8 mouse cellular contexts compared by ENCODE assay signal in genomic region chr13:8870160-8870509, GRCm38 (mm10). TPM values are rescaled to one million over a fixed set of nuclear protein-coding genes. Genes with fewer than 3 reads are reported as not detected.
A peak's percentile ranks its signal among the peaks of the same experiment; 100 is the strongest.
DNase-seq lines count a peak whose midpoint lies in the region; ATAC-seq and TF ChIP-seq lines count a peak whose summit lies in the region.

No protein-coding gene starts in this region.

- no peaks in the 10 kb centered on the region for H3K27me3 ChIP-seq in heart, adult 2 months (ENCODE audit: control insufficient read depth, insufficient read depth, low read length)
- no peaks in the 10 kb centered on the region for H3K27me3 ChIP-seq in embryonic facial prominence, embryonic 15.5 days
- no peaks in the 10 kb centered on the region for H3K27me3 ChIP-seq in limb, embryonic 14.5 days (ENCODE audit: control insufficient read depth, insufficient read depth, low read length)
- H3K27me3 ChIP-seq in stomach, embryonic 14.5 days (ENCODE audit: control insufficient read depth, insufficient read depth, low read length): no peaks in the 10 kb centered on the region

- no peaks in the 10 kb centered on the region for H3K9me3 ChIP-seq in embryonic facial prominence, embryonic 15.5 days (replicated peaks)
- H3K9me3 ChIP-seq in limb, embryonic 14.5 days (ENCODE audit: control insufficient read depth, low read length): no peaks in the 10 kb centered on the region
- no peaks in the 10 kb centered on the region for H3K9me3 ChIP-seq in stomach, embryonic 14.5 days (ENCODE audit: control insufficient read depth, low read depth, low read length)

- TF ChIP-seq CTCF in heart, adult 2 months (IDR thresholded peaks at IDR 0.05): no peak

- intact Hi-C loops in heart, adult 2 months (cut with DNase I): loop anchor here (2.0 to 10.0 kb wide), 4 partner anchors 15 to 127 kb away; partner anchors contain the start of genes Gtpbp4 and Idi1
- intact Hi-C loops in heart, postnatal 36 days (cut with DNase I): loop anchor here (2.0 to 5.0 kb wide), 3 partner anchors 23 to 127 kb away; partner anchors contain the start of gene Gtpbp4

- H3K27ac ChIP-seq in heart, adult 2 months: peak overlapping the region; percentile 91
- peak overlapping the region; percentile 98 for H3K27ac ChIP-seq in embryonic facial prominence, embryonic 15.5 days (replicated peaks)
- peak overlapping the region; percentile 96 for H3K27ac ChIP-seq in limb, embryonic 14.5 days (replicated peaks; ENCODE audit: low read depth, low read length)
- peak overlapping the region; percentile 99; the same call in 1 of the 2 replicates for H3K27ac ChIP-seq in stomach, embryonic 14.5 days (ENCODE audit: low read length)

- H3K36me3 ChIP-seq in heart, adult 2 months (ENCODE audit: control insufficient read depth, insufficient read depth, low read length): peaks cover 31% of the 10 kb centered on the region
- H3K36me3 ChIP-seq in embryonic facial prominence, embryonic 15.5 days: no peaks in the 10 kb centered on the region
- H3K36me3 ChIP-seq in limb, embryonic 14.5 days (ENCODE audit: control insufficient read depth, insufficient read depth, low read length): peaks cover 9% of the 10 kb centered on the region; the same call in 1 of the 2 replicates
- H3K36me3 ChIP-seq in stomach, embryonic 14.5 days (ENCODE audit: control insufficient read depth, insufficient read depth, low read length): no peaks in the 10 kb centered on the region; the same call in 1 of the 2 replicates

- no peak for TF ChIP-seq EP300 in heart, adult 2 months (IDR thresholded peaks at IDR 0.05; ENCODE audit: insufficient read depth, low read depth, low read length)

- H3K4me2 ChIP-seq in embryonic facial prominence, embryonic 15.5 days (replicated peaks): peak overlapping the region; percentile 69
- peak overlapping the region; percentile 53 for H3K4me2 ChIP-seq in limb, embryonic 14.5 days (replicated peaks; ENCODE audit: low read depth, low read length, severe bottlenecking)
- peak overlapping the region; percentile 79 for H3K4me2 ChIP-seq in stomach, embryonic 14.5 days (replicated peaks; ENCODE audit: low read depth, low read length)

- H3K4me3 ChIP-seq in heart, adult 2 months: peak overlapping the region; percentile 87
- peak overlapping the region; percentile 86 for H3K4me3 ChIP-seq in embryonic facial prominence, embryonic 15.5 days (replicated peaks)
- H3K4me3 ChIP-seq in limb, embryonic 14.5 days (replicated peaks; ENCODE audit: low read length): peak overlapping the region; percentile 83
- peak overlapping the region; percentile 85 for H3K4me3 ChIP-seq in stomach, embryonic 14.5 days (ENCODE audit: low read depth, low read length)

- DNase-seq in heart, adult 2 months: no peak
- no peak for DNase-seq in heart, postnatal 36 days
- DNase-seq in 416B (ENCODE audit: low read depth): peak; percentile 65
- peak; percentile 17 for DNase-seq in limb, embryonic 14.5 days (ENCODE audit: low spot score)
- no peak for DNase-seq in gastrocnemius, adult 18-20 months (ENCODE audit: low spot score)
- no peak for DNase-seq in gastrocnemius, adult 8-10 months (ENCODE audit: low spot score in 2 of 2)

- H3K9ac ChIP-seq in heart, adult 2 months (ENCODE audit: low read depth, low read length): peak overlapping the region; percentile 88
- H3K9ac ChIP-seq in embryonic facial prominence, embryonic 15.5 days: peak overlapping the region; percentile 73
- peak overlapping the region; percentile 84 for H3K9ac ChIP-seq in limb, embryonic 14.5 days (ENCODE audit: low read depth, low read length, severe bottlenecking)
- peak overlapping the region; percentile 72 for H3K9ac ChIP-seq in stomach, embryonic 14.5 days (replicated peaks; ENCODE audit: low read depth, low read length)

- no peaks in the 10 kb centered on the region for H3K79me2 ChIP-seq in heart, adult 2 months (replicated peaks; ENCODE audit: control insufficient read depth, insufficient read depth, low read length)

- whole genome bisulfite sequencing in heart, adult 2 months: under 1% methylated on average over 9 of the region's 9 CpGs
- 2% methylated on average over 9 of the region's 9 CpGs for WGBS in embryonic facial prominence, embryonic 15.5 days
- WGBS in limb, embryonic 14.5 days: 5% methylated on average over 9 of the region's 9 CpGs
- 5% methylated on average over 9 of the region's 9 CpGs for WGBS in stomach, embryonic 14.5 days

- no peak for TF ChIP-seq POLR2A in heart, adult 2 months (IDR thresholded peaks at IDR 0.05; ENCODE audit: insufficient read depth, low read depth, low read length)
- TF ChIP-seq POLR2A in limb, embryonic 14.5 days (IDR thresholded peaks at IDR 0.05; ENCODE audit: borderline replicate concordance, extremely low read depth, insufficient read depth, insufficient read length): no peak

- ATAC-seq in embryonic facial prominence, embryonic 15.5 days (ENCODE audit: insufficient number of reproducible peaks, low FRiP score, low TSS enrichment, low read depth): no peak
- ATAC-seq in limb, embryonic 14.5 days (ENCODE audit: low FRiP score, low read depth): no peak
- no peak for ATAC-seq in stomach, embryonic 14.5 days (ENCODE audit: insufficient number of reproducible peaks, insufficient read depth, low FRiP score, low read depth)

- peaks cover 12% of the 10 kb centered on the region for H3K4me1 ChIP-seq in heart, adult 2 months (ENCODE audit: control insufficient read depth, insufficient read depth, low read length)
- H3K4me1 ChIP-seq in embryonic facial prominence, embryonic 15.5 days: peaks cover 6% of the 10 kb centered on the region
- peaks cover 8% of the 10 kb centered on the region for H3K4me1 ChIP-seq in limb, embryonic 14.5 days (ENCODE audit: control insufficient read depth, insufficient read depth, low read length)
- H3K4me1 ChIP-seq in stomach, embryonic 14.5 days (ENCODE audit: control insufficient read depth, insufficient read depth, low read length): peaks cover 8% of the 10 kb centered on the region; the same call in 1 of the 2 replicates

RNA-seq across cellular contexts. Expression of gene Wdr37, which starts 1.6 kb away (rescaled TPM):
- total RNA-seq in heart, adult 2 months (2021): 10 to 100 TPM; 33.3 to 38.7 TPM
- 12.6 and 24.4 TPM in 2 replicates for polyA plus RNA-seq in heart, adult 2 months (2012; rRNA removed)
- total RNA-seq in heart, postnatal 36 days (2021): 10 to 100 TPM; 32.8 to 35.2 TPM
- polyA plus RNA-seq in embryonic facial prominence, embryonic 15.5 days (2015; fragmentation: Nextera tagmentation; extraction: Ambion mirVana): 17.1 and 17.7 TPM in 2 replicates
- polyA plus RNA-seq in limb, embryonic 14.5 days (2012; rRNA removed): 16.2 and 17.2 TPM in 2 replicates
- polyA plus RNA-seq in limb, embryonic 14.5 days (2014; fragmentation: Nextera tagmentation; extraction: Ambion mirVana): 19.8 and 21.1 TPM in 2 replicates
- polyA plus RNA-seq in stomach, embryonic 14.5 days (2014; fragmentation: Nextera tagmentation; extraction: Ambion mirVana): 26.2 and 26.4 TPM in 2 replicates
- 10 to 100 TPM; 28.1 to 31.2 TPM for total RNA-seq in gastrocnemius, adult 18-20 months (2021)
- 10 to 100 TPM; 27.4 to 33.8 (median 29.9) TPM for total RNA-seq in gastrocnemius, adult 8-10 months (2022)

RNA-seq across cellular contexts. Expression of gene Idi1, which starts 15.2 kb away (rescaled TPM):
- total RNA-seq in heart, adult 2 months (2021): 1 to 10 TPM; 4.5 to 4.9 TPM
- polyA plus RNA-seq in heart, adult 2 months (2012; rRNA removed): 3.0 and 6.9 TPM in 2 replicates
- 1 to 10 TPM; 4.9 to 5.1 TPM for total RNA-seq in heart, postnatal 36 days (2021)
- polyA plus RNA-seq in embryonic facial prominence, embryonic 15.5 days (2015; fragmentation: Nextera tagmentation; extraction: Ambion mirVana): 61.8 and 61.9 TPM in 2 replicates
- 31.0 and 35.7 TPM in 2 replicates for polyA plus RNA-seq in limb, embryonic 14.5 days (2012; rRNA removed)
- polyA plus RNA-seq in limb, embryonic 14.5 days (2014; fragmentation: Nextera tagmentation; extraction: Ambion mirVana): 46.1 and 56.1 TPM in 2 replicates
- polyA plus RNA-seq in stomach, embryonic 14.5 days (2014; fragmentation: Nextera tagmentation; extraction: Ambion mirVana): 84.2 and 94.1 TPM in 2 replicates
- total RNA-seq in gastrocnemius, adult 18-20 months (2021): 1 to 10 TPM; 5.1 to 5.5 TPM
- total RNA-seq in gastrocnemius, adult 8-10 months (2022): 1 to 10 TPM; 5.3 to 6.8 (median 5.6) TPM

Comparison
In these comparisons a context has a peak if more than half of its experiments do, and no peak if none do; other contexts are left out.
1. DNase-seq: peak in 416B (single experiment) and limb, embryonic 14.5 days (single experiment); none in heart, adult 2 months (0 of 2), heart, postnatal 36 days (0 of 2), gastrocnemius, adult 18-20 months (single experiment) and gastrocnemius, adult 8-10 months (0 of 2).
2. Peak in every context shown above with its lines, with median percentiles within 50 percentile points of each other: H3K27ac ChIP-seq, H3K4me3 ChIP-seq, H3K9ac ChIP-seq and H3K4me2 ChIP-seq.